Mouse (Mus musculus): ENCODE results near the gene Cox20. TPM values are rescaled to one million over a fixed set of nuclear protein-coding genes. Genes with fewer than 3 reads are reported as not detected.

Cox20 gene
- polyA plus RNA-seq, 1 experiment from 2014 or later = 134 TPM

GRCm38 (mm10) chr1:178303425-178303824 is 15.5 kb upstream of the Cox20 start:
- H3K4me3 ChIP-seq (replicated peaks) = no peak overlapping the region
- no peak overlapping the region for H3K4me2 ChIP-seq
- H3K27ac ChIP-seq = no peak overlapping the region
- H3K27me3 ChIP-seq (replicated peaks) = no peaks in the 10 kb centered on the region
- no peaks in the 10 kb centered on the region for H3K9me3 ChIP-seq
- no peak for ATAC-seq (ENCODE audit: insufficient read depth, low FRiP score, low read depth)
- WGBS = 31% methylated on average over 3 of the region's 3 CpGs
- no peaks in the 10 kb centered on the region for H3K36me3 ChIP-seq
- H3K9ac ChIP-seq = no peak overlapping the region
- no peaks in the 10 kb centered on the region for H3K4me1 ChIP-seq

DNA sequence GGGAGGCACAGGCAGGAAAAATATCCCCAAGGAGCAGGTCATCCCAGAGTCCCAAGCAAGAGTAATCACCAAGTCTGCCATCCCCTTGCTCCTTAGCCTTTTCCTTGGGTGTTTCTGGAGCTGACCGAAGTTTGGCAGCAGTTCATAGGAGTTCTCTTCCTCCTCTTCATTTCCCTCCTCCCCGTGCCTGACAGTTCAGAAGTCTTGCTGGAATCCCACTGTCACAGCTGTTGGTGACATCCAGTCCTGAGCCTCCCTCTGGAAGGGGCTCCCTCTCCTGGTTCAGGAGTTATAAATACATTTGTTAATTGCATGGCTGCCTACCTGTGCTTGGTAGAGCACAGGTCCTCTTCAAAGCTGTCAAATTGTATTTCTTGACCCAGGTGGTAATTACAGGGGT is 9.4 kb upstream of the Cox20 start:
- WGBS = 70% methylated on average over 2 of the region's 2 CpGs
- no peaks in the 10 kb centered on the region for H3K27me3 ChIP-seq (replicated peaks)
- H3K4me1 ChIP-seq = no peaks in the 10 kb centered on the region
- no peaks in the 10 kb centered on the region for H3K36me3 ChIP-seq
- ATAC-seq (ENCODE audit: insufficient read depth, low FRiP score, low read depth) = no peak
- H3K4me2 ChIP-seq = no peak overlapping the region
- H3K9me3 ChIP-seq = no peaks in the 10 kb centered on the region
- no peak overlapping the region for H3K4me3 ChIP-seq (replicated peaks)
- H3K27ac ChIP-seq = no peak overlapping the region
- no peak overlapping the region for H3K9ac ChIP-seq

DNA sequence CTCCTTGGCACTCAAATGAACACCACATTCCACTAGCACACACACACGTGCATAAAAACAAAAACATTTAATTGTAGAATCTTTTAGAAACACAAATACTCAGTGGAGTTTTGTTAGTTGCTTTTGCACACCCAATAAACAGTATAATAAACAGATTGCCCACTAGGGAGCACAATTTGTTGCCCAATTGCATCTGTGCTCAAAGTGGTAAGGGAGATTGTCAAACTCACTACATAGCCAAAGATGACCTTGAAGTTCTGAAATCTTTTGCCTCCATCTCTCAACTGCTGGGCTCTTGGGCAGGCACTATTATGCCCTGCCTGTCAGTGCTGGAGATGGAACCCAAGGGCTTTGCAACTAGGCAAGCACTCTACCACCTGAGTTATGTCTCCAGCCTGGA is 8.8 kb upstream of the Cox20 start:
- Histone ChIP-seq H3K27ac (no peak overlapping the region), H3K36me3 (no peaks in the 10 kb centered on the region), H3K9me3 (no peaks in the 10 kb centered on the region), H3K9ac (no peak overlapping the region), H3K4me2 (no peak overlapping the region), H3K4me3 (replicated peaks) (no peak overlapping the region), H3K27me3 (replicated peaks) (no peaks in the 10 kb centered on the region), H3K4me1 (no peaks in the 10 kb centered on the region)
- WGBS = 80% methylated on average over 1 of the region's 1 CpGs
- ATAC-seq (ENCODE audit: insufficient read depth, low FRiP score, low read depth) = no peak

GRCm38 (mm10) chr1:178313039-178313597 is 5.8 kb upstream of the Cox20 start:
- Histone ChIP-seq H3K27me3 (replicated peaks) (no peaks in the 10 kb centered on the region), H3K27ac (no peak overlapping the region), H3K36me3 (no peaks in the 10 kb centered on the region), H3K4me1 (0 out of 2 replicates have a peak, but pooled peaks cover 2% of the 10 kb centered on the region), H3K9ac (no peak overlapping the region), H3K4me2 (no peak overlapping the region), H3K9me3 (no peaks in the 10 kb centered on the region), H3K4me3 (replicated peaks) (no peak overlapping the region)
- WGBS = 95% methylated on average over 1 of the region's 1 CpGs
- no peak for ATAC-seq (ENCODE audit: insufficient read depth, low FRiP score, low read depth)

DNA sequence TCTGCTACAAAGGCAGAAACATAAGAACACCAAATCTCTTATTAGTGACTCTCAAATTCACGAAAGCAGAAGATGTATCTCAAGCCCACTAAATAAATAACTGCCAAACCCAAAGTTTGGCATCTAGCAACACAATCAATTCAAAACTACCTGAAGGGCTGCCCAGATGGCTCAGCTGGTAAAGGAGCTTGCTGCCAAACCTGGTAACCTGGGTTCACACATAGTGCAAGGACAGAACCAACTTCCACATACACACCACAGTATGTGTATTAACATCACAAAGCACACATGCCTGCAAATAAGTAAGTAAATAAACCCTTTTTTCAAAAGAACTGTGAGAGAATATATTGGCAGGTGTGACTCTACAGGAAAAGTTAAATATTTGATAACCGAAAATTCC is 4.7 kb upstream of the Cox20 start:
- Histone ChIP-seq H3K4me1 (0 out of 2 replicates have a peak, but pooled peaks cover 2% of the 10 kb centered on the region), H3K27ac (no peak overlapping the region), H3K9me3 (no peaks in the 10 kb centered on the region), H3K27me3 (replicated peaks) (no peaks in the 10 kb centered on the region), H3K36me3 (no peaks in the 10 kb centered on the region), H3K9ac (no peak overlapping the region), H3K4me2 (no peak overlapping the region), H3K4me3 (replicated peaks) (no peak overlapping the region)
- 82% methylated on average over 2 of the region's 2 CpGs for WGBS
- ATAC-seq (ENCODE audit: insufficient read depth, low FRiP score, low read depth) = no peak

DNA sequence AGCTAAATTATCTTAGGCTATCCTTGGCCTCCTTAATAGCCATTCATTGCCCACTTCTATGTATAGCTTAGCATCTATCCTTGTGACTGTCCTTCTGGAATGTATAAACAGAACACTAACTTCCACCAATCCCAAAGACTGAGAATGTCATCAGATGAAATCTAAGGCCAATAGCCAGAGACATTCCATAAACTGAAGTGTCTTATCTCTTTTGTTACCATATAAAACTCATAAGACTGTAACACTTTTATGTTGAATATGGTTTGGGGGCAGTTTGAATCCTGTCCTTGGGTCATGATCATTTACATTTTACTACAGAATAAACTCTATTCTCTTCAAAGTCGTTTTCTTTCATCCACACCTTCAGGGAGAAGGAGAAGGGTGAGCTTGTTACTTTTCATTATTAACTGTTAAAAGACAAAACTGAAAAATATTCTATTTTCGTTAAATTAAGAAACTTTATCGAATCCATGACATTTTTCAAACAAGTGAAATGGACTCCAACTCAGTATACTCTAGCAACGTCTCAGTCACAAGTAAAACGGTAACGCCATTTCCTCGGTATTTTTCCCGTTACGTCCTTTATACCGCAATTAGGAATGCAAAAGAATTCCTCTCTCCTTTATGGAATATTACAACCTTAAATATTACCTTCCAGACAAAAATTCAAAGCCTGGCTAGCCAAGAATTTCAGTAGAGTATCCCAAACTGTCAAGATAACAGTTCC is 1.5 kb upstream of the Cox20 start:
- Histone ChIP-seq H3K9ac (peak overlapping the region; percentile 69; the same call in 1 of the 2 replicates), H3K4me3 (replicated peaks) (peak overlapping the region; percentile 65; the same call in 1 of the 2 replicates), H3K27me3 (replicated peaks) (no peaks in the 10 kb centered on the region), H3K4me2 (peak overlapping the region; percentile 55), H3K36me3 (no peaks in the 10 kb centered on the region; the same call in 1 of the 2 replicates), H3K27ac (peak overlapping the region; percentile 100), H3K4me1 (peaks cover 5% of the 10 kb centered on the region; the same call in 1 of the 2 replicates), H3K9me3 (no peaks in the 10 kb centered on the region)
- WGBS = 37% methylated on average over 10 of the region's 10 CpGs
- ATAC-seq (ENCODE audit: insufficient read depth, low FRiP score, low read depth) = no peak

GRCm38 (mm10) chr1:178318002-178318388 is 935 bp upstream of the Cox20 start:
- peak; percentile 63 for ATAC-seq (ENCODE audit: insufficient read depth, low FRiP score, low read depth)

GRCm38 (mm10) chr1:178319295-178320037 is 536 bp downstream of the Cox20 start:
- H3K4me2 ChIP-seq = peak overlapping the region; percentile 55
- H3K9ac ChIP-seq = peak overlapping the region; percentile 69
- WGBS = under 1% methylated on average over 12 of the region's 12 CpGs
- H3K27me3 ChIP-seq (replicated peaks) = no peaks in the 10 kb centered on the region
- H3K36me3 ChIP-seq = peaks cover 13% of the 10 kb centered on the region
- peak overlapping the region; percentile 65 for H3K4me3 ChIP-seq (replicated peaks)
- H3K4me1 ChIP-seq = peaks cover 5% of the 10 kb centered on the region; the same call in 1 of the 2 replicates
- no peak for ATAC-seq (ENCODE audit: insufficient read depth, low FRiP score, low read depth)
- no peaks in the 10 kb centered on the region for H3K9me3 ChIP-seq
- H3K27ac ChIP-seq = peak overlapping the region; percentile 100

More at GRCm38 (mm10) chr1:178318002-178318388, 935 bp upstream of the Cox20 start:
- Histone ChIP-seq H3K9ac (peak overlapping the region; percentile 69), H3K9me3 (no peaks in the 10 kb centered on the region), H3K4me1 (peaks cover 5% of the 10 kb centered on the region; the same call in 1 of the 2 replicates), H3K27me3 (replicated peaks) (no peaks in the 10 kb centered on the region), H3K27ac (peak overlapping the region; percentile 100), H3K4me3 (replicated peaks) (peak overlapping the region; percentile 65), H3K36me3 (peaks cover 5% of the 10 kb centered on the region), H3K4me2 (peak overlapping the region; percentile 55)
- WGBS = 1% methylated on average over 17 of the region's 17 CpGs

- peaks cover 5% of the 10 kb centered on the region; the same call in 1 of the 2 replicates for H3K4me1 ChIP-seq
- peak overlapping the region; percentile 65 for H3K4me3 ChIP-seq (replicated peaks)
- peaks cover 17% of the 10 kb centered on the region for H3K36me3 ChIP-seq
- no peak for ATAC-seq (ENCODE audit: insufficient read depth, low FRiP score, low read depth)
- peak overlapping the region; percentile 55 for H3K4me2 ChIP-seq
- H3K27me3 ChIP-seq (replicated peaks) = no peaks in the 10 kb centered on the region
- 14% methylated on average over 8 of the region's 8 CpGs for WGBS
- peak overlapping the region; percentile 100 for H3K27ac ChIP-seq
- no peaks in the 10 kb centered on the region for H3K9me3 ChIP-seq
- peak overlapping the region; percentile 69; the same call in 1 of the 2 replicates for H3K9ac ChIP-seq
Measured at GRCm38 (mm10) chr1:178320038-178320722, 1.2 kb downstream of the Cox20 start.

DNA sequence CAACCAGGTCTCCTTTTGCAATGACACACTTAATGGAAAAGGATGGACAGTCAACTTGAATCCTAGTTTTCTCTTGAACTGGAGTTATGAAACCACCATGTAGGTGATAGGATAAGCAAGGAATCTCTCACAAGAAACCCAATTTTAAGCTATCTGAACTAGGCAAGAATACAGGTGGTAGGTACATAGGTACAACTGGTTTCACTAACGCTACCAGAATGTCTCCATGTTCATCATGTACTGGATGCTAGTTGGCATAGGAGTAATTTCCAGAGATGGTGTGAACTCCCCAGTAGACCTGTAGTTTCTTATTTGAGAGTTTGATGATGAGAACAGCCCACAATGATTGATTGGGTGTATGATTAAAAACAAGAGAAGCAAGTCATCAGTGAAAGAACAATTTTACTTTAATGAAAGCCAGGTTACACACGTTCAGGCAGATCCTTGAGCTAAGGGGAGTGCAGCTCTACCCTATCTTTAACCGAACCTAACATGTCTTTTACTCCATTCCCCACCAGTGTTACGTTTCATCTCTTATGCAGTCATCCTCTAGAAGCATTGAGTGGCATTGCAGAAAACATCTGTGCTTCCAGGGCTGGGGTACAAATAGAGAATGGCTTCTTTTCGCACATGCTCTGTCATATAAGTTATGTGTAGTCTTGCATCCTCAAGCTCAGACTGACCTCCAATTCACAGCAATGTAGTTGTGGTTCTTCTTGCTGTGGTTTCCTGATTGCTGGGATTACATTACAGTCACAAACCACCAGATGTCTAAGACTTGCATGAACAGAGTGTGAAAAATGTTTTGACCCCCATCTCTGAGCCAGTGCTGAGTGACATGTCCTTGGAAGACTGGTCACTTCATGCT is 2.0 kb downstream of the Cox20 start:
- H3K4me1 ChIP-seq = peaks cover 5% of the 10 kb centered on the region; the same call in 1 of the 2 replicates
- WGBS = 38% methylated on average over 5 of the region's 5 CpGs
- no peaks in the 10 kb centered on the region for H3K9me3 ChIP-seq
- no peak for ATAC-seq (ENCODE audit: insufficient read depth, low FRiP score, low read depth)
- H3K9ac ChIP-seq = 0 out of 2 replicates have a peak overlapping the region, but pooled peaks have one; percentile 69
- H3K27me3 ChIP-seq (replicated peaks) = no peaks in the 10 kb centered on the region
- peak overlapping the region; percentile 55 for H3K4me2 ChIP-seq
- peak overlapping the region; percentile 100 for H3K27ac ChIP-seq
- peak overlapping the region; percentile 65 for H3K4me3 ChIP-seq (replicated peaks)
- peaks cover 17% of the 10 kb centered on the region for H3K36me3 ChIP-seq
